Mouse (Mus musculus) erythroblast, embryonic 14.5 days (primary cell): ENCODE data around the gene Ick. TPM values are rescaled to one million over a fixed set of nuclear protein-coding genes. Genes with fewer than 3 reads are reported as not detected.
"Not testable (repeated sequence)": the region's sequence is repeated elsewhere in the genome, so short reads cannot be mapped to it uniquely, and the experiment has no call there.

Experiments used
- H3K27me3 ChIP-seq: 2 replicates; pipeline ENCODE4 v1.6.1; 2012; ENCODE audit warnings: inconsistent platforms; ENCODE audit not compliant: control insufficient read depth
- H3K36me3 ChIP-seq: 2 replicates; pipeline ENCODE4 v1.6.1; 2012; ENCODE audit warnings: mild to moderate bottlenecking, inconsistent platforms; ENCODE audit not compliant: control insufficient read depth
- H3K4me1 ChIP-seq: 2 replicates; pipeline ENCODE4 v1.6.1; 2012; ENCODE audit warnings: inconsistent platforms; ENCODE audit not compliant: control insufficient read depth
- H3K4me3 ChIP-seq: replicated peaks from 2 replicates; pipeline ENCODE3; 2012; ENCODE audit warnings: moderate library complexity, mild to moderate bottlenecking, inconsistent platforms
- H3K9me3 ChIP-seq: 2 replicates; pipeline ENCODE4 v1.6.1; 2012; ENCODE audit warnings: low read length, inconsistent platforms, mixed read lengths; ENCODE audit not compliant: control insufficient read depth
- GATA1 ChIP-seq: IDR thresholded peaks from 2 replicates; pipeline ENCODE4 v1.6.1; 2012; ENCODE audit warnings: low read length, inconsistent platforms, mixed read lengths
- TAL1 ChIP-seq: IDR thresholded peaks from 3 replicates; pipeline ENCODE4 v1.6.1; 2012; ENCODE audit warnings: low read length, inconsistent platforms, mixed read lengths
- polyA plus RNA-seq: library from polyadenylated mRNA; stranded (reverse); fragments of >175 nt; gene quantifications from 2 replicates; pipeline ENCODE4 v1.2.3, GENCODE M21; 2012

Ick gene
- 0.35 and 0.62 TPM in 2 replicates for polyA plus RNA-seq

GRCm38 (mm10) chr9:78108796-78109239 is at the start of gene Ick, which contains the start of gene Fbxo9:
Gene Ick, plus strand, starts transcription at chr9:78109192.
Gene Fbxo9, minus strand, starts transcription at chr9:78109065.
- H3K4me1 ChIP-seq = peaks cover 61% of the 10 kb centered on the region
- H3K36me3 ChIP-seq = peaks cover 30% of the 10 kb centered on the region
- H3K9me3 ChIP-seq = peaks cover 2% of the 10 kb centered on the region
- H3K27me3 ChIP-seq = no peaks in the 10 kb centered on the region
- peak within 1 kb of the TSS; percentile 100 for H3K4me3 ChIP-seq
- TF ChIP-seq GATA1 = no peak
- TF ChIP-seq TAL1 = no peak

GRCm38 (mm10) chr9:78059525-78060120 is 49.4 kb upstream of the Ick start:
- Histone ChIP-seq H3K9me3 (no peaks in the 10 kb centered on the region), H3K36me3 (no peaks in the 10 kb centered on the region), H3K4me1 (peaks cover 16% of the 10 kb centered on the region), H3K4me3 (no peak overlapping the region), H3K27me3 (peaks cover 6% of the 10 kb centered on the region)
- no peak for TF ChIP-seq TAL1
- TF ChIP-seq GATA1 = no peak

- H3K4me1 ChIP-seq = peaks cover 14% of the 10 kb centered on the region
- H3K36me3 ChIP-seq = no peaks in the 10 kb centered on the region
- peaks cover 8% of the 10 kb centered on the region for H3K27me3 ChIP-seq
- no peak overlapping the region for H3K4me3 ChIP-seq
- H3K9me3 ChIP-seq = no peaks in the 10 kb centered on the region
- TF ChIP-seq TAL1 = no peak
These were observed 46.6 kb upstream of the Ick start for GRCm38 (mm10) chr9:78062392-78062791.

GRCm38 (mm10) chr9:78064121-78064520 is 44.9 kb upstream of the Ick start:
- H3K36me3 ChIP-seq = no peaks in the 10 kb centered on the region
- peaks cover 7% of the 10 kb centered on the region for H3K4me1 ChIP-seq
- TF ChIP-seq TAL1 = no peak
- no peak for TF ChIP-seq GATA1
- no peaks in the 10 kb centered on the region for H3K9me3 ChIP-seq
- peaks cover 8% of the 10 kb centered on the region for H3K27me3 ChIP-seq
- no peak overlapping the region for H3K4me3 ChIP-seq

GRCm38 (mm10) chr9:78070496-78070895 is 38.5 kb upstream of the Ick start:
- H3K9me3 ChIP-seq = no peaks in the 10 kb centered on the region
- no peaks in the 10 kb centered on the region for H3K27me3 ChIP-seq
- H3K4me3 ChIP-seq = no peak overlapping the region
- H3K4me1 ChIP-seq = no peaks in the 10 kb centered on the region
- TF ChIP-seq TAL1 (no peak), GATA1 (no peak)
- H3K36me3 ChIP-seq = no peaks in the 10 kb centered on the region

- no peak overlapping the region for H3K4me3 ChIP-seq
- no peaks in the 10 kb centered on the region for H3K9me3 ChIP-seq
- TF ChIP-seq GATA1 = no peak
- TF ChIP-seq TAL1 = no peak
- H3K36me3 ChIP-seq = no peaks in the 10 kb centered on the region
- H3K4me1 ChIP-seq = no peaks in the 10 kb centered on the region
- no peaks in the 10 kb centered on the region for H3K27me3 ChIP-seq
These were observed 37.4 kb upstream of the Ick start for GRCm38 (mm10) chr9:78071626-78072025.

GRCm38 (mm10) chr9:78073291-78073690 is 35.7 kb upstream of the Ick start:
- not testable (repeated sequence) for H3K27me3 ChIP-seq, H3K36me3 ChIP-seq, H3K9me3 ChIP-seq, H3K4me3 ChIP-seq, H3K4me1 ChIP-seq

GRCm38 (mm10) chr9:78073713-78074340 is 35.2 kb upstream of the Ick start:
- no peak for TF ChIP-seq TAL1
- Histone ChIP-seq H3K4me3 (no peak overlapping the region), H3K4me1 (no peaks in the 10 kb centered on the region)

GRCm38 (mm10) chr9:78075256-78075655 is 33.7 kb upstream of the Ick start:
- Histone ChIP-seq H3K27me3 (no peaks in the 10 kb centered on the region), H3K4me3 (no peak overlapping the region), H3K36me3 (peaks cover 18% of the 10 kb centered on the region), H3K9me3 (no peaks in the 10 kb centered on the region), H3K4me1 (no peaks in the 10 kb centered on the region)
- TF ChIP-seq TAL1 = no peak
- TF ChIP-seq GATA1 = no peak

More at GRCm38 (mm10) chr9:78073713-78074340, 35.2 kb upstream of the Ick start:
- peaks cover 8% of the 10 kb centered on the region for H3K36me3 ChIP-seq
- H3K27me3 ChIP-seq = no peaks in the 10 kb centered on the region
- H3K9me3 ChIP-seq = no peaks in the 10 kb centered on the region

GRCm38 (mm10) chr9:78078240-78078639 is 30.8 kb upstream of the Ick start:
- TF ChIP-seq GATA1 (no peak), TAL1 (no peak)
- Histone ChIP-seq H3K27me3 (no peaks in the 10 kb centered on the region), H3K4me1 (no peaks in the 10 kb centered on the region), H3K9me3 (no peaks in the 10 kb centered on the region), H3K4me3 (no peak overlapping the region), H3K36me3 (peaks cover 44% of the 10 kb centered on the region)
